Mouse (Mus musculus): ENCODE data around the gene Rlim.

Gene Rlim

GRCm38 (mm10) chrX:103987215-103987964 lies 6.3 kb upstream of the Rlim start:
- H3K9me3 ChIP-seq (ENCODE audit: low read length) = no peaks in the 10 kb centered on the region
- no peak overlapping the region for H3K4me3 ChIP-seq (replicated peaks; ENCODE audit: low read length)
- H3K27me3 ChIP-seq (ENCODE audit: insufficient read depth, low read length) = no peaks in the 10 kb centered on the region; the same call in 1 of the 2 replicates
- H3K4me1 ChIP-seq (replicated peaks; ENCODE audit: low read depth, low read length) = peaks cover 36% of the 10 kb centered on the region
- TF ChIP-seq POU5F1 (IDR thresholded peaks at IDR 0.05; ENCODE audit: borderline replicate concordance, low read length) = no peak
- TF ChIP-seq CTCF (conservative IDR thresholded peaks at IDR 0.05; ENCODE audit: low read length) = no peak
- no peak; the same call in 1 of the 2 replicates for TF ChIP-seq NANOG (IDR thresholded peaks at IDR 0.05; ENCODE audit: borderline replicate concordance, low read length)
- H3K36me3 ChIP-seq (ENCODE audit: insufficient read depth, low read length) = no peaks in the 10 kb centered on the region

GRCm38 (mm10) chrX:103986159-103986558 lies 5.1 kb upstream of the Rlim start:
- no peak overlapping the region for H3K4me3 ChIP-seq (replicated peaks; ENCODE audit: low read length)
- TF ChIP-seq POU5F1 (IDR thresholded peaks at IDR 0.05; ENCODE audit: borderline replicate concordance, low read length) (no peak), NANOG (IDR thresholded peaks at IDR 0.05; ENCODE audit: borderline replicate concordance, low read length) (peak; percentile 37; the same call in 1 of the 2 replicates)
- no peaks in the 10 kb centered on the region for H3K9me3 ChIP-seq (ENCODE audit: low read length)
- H3K27me3 ChIP-seq (ENCODE audit: insufficient read depth, low read length) = no peaks in the 10 kb centered on the region; the same call in 1 of the 2 replicates
- H3K4me1 ChIP-seq (replicated peaks; ENCODE audit: low read depth, low read length) = peaks cover 36% of the 10 kb centered on the region
- no peaks in the 10 kb centered on the region for H3K36me3 ChIP-seq (ENCODE audit: insufficient read depth, low read length)

- Histone ChIP-seq H3K9me3 (ENCODE audit: low read length) (no peaks in the 10 kb centered on the region), H3K4me1 (replicated peaks; ENCODE audit: low read depth, low read length) (peaks cover 36% of the 10 kb centered on the region), H3K4me3 (replicated peaks; ENCODE audit: low read length) (no peak overlapping the region), H3K36me3 (ENCODE audit: insufficient read depth, low read length) (no peaks in the 10 kb centered on the region), H3K27me3 (ENCODE audit: insufficient read depth, low read length) (no peaks in the 10 kb centered on the region; the same call in 1 of the 2 replicates)
- TF ChIP-seq NANOG (IDR thresholded peaks at IDR 0.05; ENCODE audit: borderline replicate concordance, low read length) (peak; percentile 71; the same call in 1 of the 2 replicates), POU5F1 (IDR thresholded peaks at IDR 0.05; ENCODE audit: borderline replicate concordance, low read length) (peak; percentile 38; the same call in 1 of the 2 replicates), CTCF (conservative IDR thresholded peaks at IDR 0.05; ENCODE audit: low read length) (no peak)
Measured at GRCm38 (mm10) chrX:103984992-103985391, 3.9 kb upstream of the Rlim start.

- H3K4me3 ChIP-seq (replicated peaks; ENCODE audit: low read length) = peak overlapping the region; percentile 54; the same call in 1 of the 2 replicates
- H3K36me3 ChIP-seq (ENCODE audit: insufficient read depth, low read length) = peaks cover 21% of the 10 kb centered on the region
- TF ChIP-seq CTCF (conservative IDR thresholded peaks at IDR 0.05; ENCODE audit: low read length) (no peak), NANOG (IDR thresholded peaks at IDR 0.05; ENCODE audit: borderline replicate concordance, low read length) (no peak), POU5F1 (IDR thresholded peaks at IDR 0.05; ENCODE audit: borderline replicate concordance, low read length) (no peak)
- H3K4me1 ChIP-seq (replicated peaks; ENCODE audit: low read depth, low read length) = peaks cover 37% of the 10 kb centered on the region
- no peaks in the 10 kb centered on the region for H3K9me3 ChIP-seq (ENCODE audit: low read length)
- no peaks in the 10 kb centered on the region; the same call in 1 of the 2 replicates for H3K27me3 ChIP-seq (ENCODE audit: insufficient read depth, low read length)
Measured at GRCm38 (mm10) chrX:103981806-103982205, 722 bp upstream of the Rlim start.

GRCm38 (mm10) chrX:103980590-103981168 lies 405 bp downstream of the Rlim start:
- H3K9me3 ChIP-seq (ENCODE audit: low read length) = no peaks in the 10 kb centered on the region
- no peaks in the 10 kb centered on the region; the same call in 1 of the 2 replicates for H3K27me3 ChIP-seq (ENCODE audit: insufficient read depth, low read length)
- TF ChIP-seq NANOG (IDR thresholded peaks at IDR 0.05; ENCODE audit: borderline replicate concordance, low read length) (no peak), POU5F1 (IDR thresholded peaks at IDR 0.05; ENCODE audit: borderline replicate concordance, low read length) (no peak), CTCF (conservative IDR thresholded peaks at IDR 0.05; ENCODE audit: low read length) (no peak)
- H3K4me3 ChIP-seq (replicated peaks; ENCODE audit: low read length) = peak overlapping the region; percentile 89
- peaks cover 31% of the 10 kb centered on the region for H3K36me3 ChIP-seq (ENCODE audit: insufficient read depth, low read length)
- H3K4me1 ChIP-seq (replicated peaks; ENCODE audit: low read depth, low read length) = peaks cover 27% of the 10 kb centered on the region

GRCm38 (mm10) chrX:103980036-103980435 lies 1.0 kb downstream of the Rlim start:
- Histone ChIP-seq H3K27me3 (ENCODE audit: insufficient read depth, low read length) (no peaks in the 10 kb centered on the region; the same call in 1 of the 2 replicates), H3K4me3 (replicated peaks; ENCODE audit: low read length) (peak overlapping the region; percentile 89), H3K36me3 (ENCODE audit: insufficient read depth, low read length) (peaks cover 37% of the 10 kb centered on the region), H3K9me3 (ENCODE audit: low read length) (no peaks in the 10 kb centered on the region), H3K4me1 (replicated peaks; ENCODE audit: low read depth, low read length) (peaks cover 24% of the 10 kb centered on the region)
- no peak for TF ChIP-seq NANOG (IDR thresholded peaks at IDR 0.05; ENCODE audit: borderline replicate concordance, low read length)
- no peak for TF ChIP-seq POU5F1 (IDR thresholded peaks at IDR 0.05; ENCODE audit: borderline replicate concordance, low read length)
- no peak for TF ChIP-seq CTCF (conservative IDR thresholded peaks at IDR 0.05; ENCODE audit: low read length)

GRCm38 (mm10) chrX:103939701-103940100 lies 41.4 kb downstream of the Rlim start:
- Histone ChIP-seq H3K27me3 (ENCODE audit: insufficient read depth, low read length) (peaks cover 2% of the 10 kb centered on the region; the same call in 1 of the 2 replicates), H3K9me3 (ENCODE audit: low read length) (no peaks in the 10 kb centered on the region), H3K4me3 (replicated peaks; ENCODE audit: low read length) (no peak overlapping the region), H3K36me3 (ENCODE audit: insufficient read depth, low read length) (no peaks in the 10 kb centered on the region), H3K4me1 (replicated peaks; ENCODE audit: low read depth, low read length) (0 out of 2 replicates have a peak, but pooled peaks cover 7% of the 10 kb centered on the region)
- no peak for TF ChIP-seq CTCF (conservative IDR thresholded peaks at IDR 0.05; ENCODE audit: low read length)
- TF ChIP-seq NANOG (IDR thresholded peaks at IDR 0.05; ENCODE audit: borderline replicate concordance, low read length) = no peak
- TF ChIP-seq POU5F1 (IDR thresholded peaks at IDR 0.05; ENCODE audit: borderline replicate concordance, low read length) = no peak

- H3K36me3 ChIP-seq (ENCODE audit: insufficient read depth, low read length) = no peaks in the 10 kb centered on the region
- no peaks in the 10 kb centered on the region for H3K27me3 ChIP-seq (ENCODE audit: insufficient read depth, low read length)
- TF ChIP-seq NANOG (IDR thresholded peaks at IDR 0.05; ENCODE audit: borderline replicate concordance, low read length) (no peak), POU5F1 (IDR thresholded peaks at IDR 0.05; ENCODE audit: borderline replicate concordance, low read length) (no peak), CTCF (conservative IDR thresholded peaks at IDR 0.05; ENCODE audit: low read length) (peak; percentile 31)
- no peaks in the 10 kb centered on the region for H3K9me3 ChIP-seq (ENCODE audit: low read length)
- no peaks in the 10 kb centered on the region for H3K4me1 ChIP-seq (replicated peaks; ENCODE audit: low read depth, low read length)
- H3K4me3 ChIP-seq (replicated peaks; ENCODE audit: low read length) = no peak overlapping the region
Measured at GRCm38 (mm10) chrX:103937333-103937732, 43.8 kb downstream of the Rlim start.

All from E14TG2a.4 (cell line).